Mouse (Mus musculus) Patski (cell line): ENCODE measurements around the gene Ccni. TPM values are rescaled to one million over a fixed set of nuclear protein-coding genes. Genes with fewer than 3 reads are reported as not detected.

Source experiments
- ATAC-seq: fragments of 100-300 bp; one replicate; pipeline ENCODE4 v1.8.0; 2021
- CTCF ChIA-PET: fragments of 350-600 bp; sonication (Branson Sonifier 250); formaldehyde crosslinking; loops from one replicate; lab custom pipeline; 2022; ENCODE audit warnings: inconsistent platforms; lab: Charles Lee
- POLR2A ChIA-PET: fragments of 350-600 bp; sonication (Branson Sonifier 250); formaldehyde crosslinking; loops from one replicate; lab custom pipeline; 2022; ENCODE audit warnings: antibody characterized with exemption, inconsistent platforms; lab: Charles Lee
- DNase-seq: peaks from one replicate; pipeline ENCODE4 v3.0.0-alpha.2; 2011; ENCODE audit warnings: low read depth, low spot score
- H3K27me3 ChIP-seq: fragments of 371-371 bp; one replicate; pipeline ENCODE4 v1.5.1; 2021
- CTCF ChIP-seq: fragments of 100-300 bp; IDR thresholded peaks from one replicate; pipeline ENCODE4 v1.5.1; 2021
- in situ Hi-C: fragments of 300-500 bp; cut with MboI; formaldehyde crosslinking; loops from 3 replicates; pipeline ENCODE4 v1.11.1; 2018; ENCODE audit warnings: low pct_unique_long_range_greater_than_20kb, mixed read lengths
- polyA plus RNA-seq: library from polyadenylated mRNA; unstranded; gene quantifications from one replicate; pipeline ENCODE4 v1.2.3, GENCODE M21; 2021

The Ccni gene
- polyA plus RNA-seq, 1 experiment from 2014 or later = 239 TPM

- ATAC-seq (no peak), DNase-seq (no peak)
- in situ Hi-C loops = no loop called here
- TF ChIP-seq CTCF = no peak
- ChIA-PET POLR2A (no interaction called here), CTCF (no interaction called here)
- no peaks in the 10 kb centered on the region for H3K27me3 ChIP-seq
Observed at GRCm38 (mm10) chr5:93234605-93235004, 28.3 kb upstream of the Ccni start.

DNA sequence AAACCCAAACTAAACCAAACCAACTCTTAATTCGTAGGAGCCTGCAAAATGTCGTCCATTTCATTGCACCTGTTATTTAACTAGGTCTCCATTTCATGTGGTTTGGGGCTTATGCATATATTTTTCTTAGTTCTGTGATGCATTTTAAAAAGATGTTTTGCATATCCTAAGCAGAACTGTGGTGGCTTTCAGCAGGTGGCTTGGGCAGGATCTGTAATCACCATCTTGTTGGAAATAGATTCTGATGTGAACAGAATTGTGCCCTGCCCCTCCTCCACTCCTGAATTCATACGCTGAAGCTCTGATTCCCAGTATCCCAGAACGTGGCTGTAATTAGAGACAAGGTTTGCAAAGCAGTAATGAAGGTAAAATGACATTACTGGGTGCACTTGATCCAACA, 27.8 kb upstream of the Ccni start:
- DNase-seq (no peak), ATAC-seq (no peak)
- ChIA-PET POLR2A (no interaction called here), CTCF (no interaction called here)
- in situ Hi-C loops = no loop called here
- H3K27me3 ChIP-seq = no peaks in the 10 kb centered on the region
- TF ChIP-seq CTCF = no peak

- ChIA-PET CTCF (interaction anchor here (0.9 to 1.2 kb wide), 3 partner anchors 17 to 57 kb away, joined by 3 to 4 read pairs (median 3); no protein-coding TSS in a partner anchor), POLR2A (interaction anchor here (1.2 kb wide), 1 partner anchor 33 kb away, joined by 6 read pairs; no protein-coding TSS in a partner anchor)
- ATAC-seq (no peak), DNase-seq (no peak)
- H3K27me3 ChIP-seq = no peaks in the 10 kb centered on the region
- TF ChIP-seq CTCF = no peak
- in situ Hi-C loops = no loop called here
Observed at GRCm38 (mm10) chr5:93232838-93233237, 26.5 kb upstream of the Ccni start.

- ATAC-seq (no peak), DNase-seq (no peak)
- H3K27me3 ChIP-seq = no peaks in the 10 kb centered on the region
- ChIA-PET POLR2A (interaction anchor here (0.7 kb wide), 1 partner anchor 14 kb away, joined by 3 read pairs; no protein-coding TSS in a partner anchor), CTCF (interaction anchor here (0.9 to 1.6 kb wide), 7 partner anchors 15 to 58 kb away, joined by 3 to 4 read pairs (median 4); no protein-coding TSS in a partner anchor)
- no peak for TF ChIP-seq CTCF
- in situ Hi-C loops = no loop called here
Observed at GRCm38 (mm10) chr5:93231721-93232120, 25.4 kb upstream of the Ccni start.

DNA sequence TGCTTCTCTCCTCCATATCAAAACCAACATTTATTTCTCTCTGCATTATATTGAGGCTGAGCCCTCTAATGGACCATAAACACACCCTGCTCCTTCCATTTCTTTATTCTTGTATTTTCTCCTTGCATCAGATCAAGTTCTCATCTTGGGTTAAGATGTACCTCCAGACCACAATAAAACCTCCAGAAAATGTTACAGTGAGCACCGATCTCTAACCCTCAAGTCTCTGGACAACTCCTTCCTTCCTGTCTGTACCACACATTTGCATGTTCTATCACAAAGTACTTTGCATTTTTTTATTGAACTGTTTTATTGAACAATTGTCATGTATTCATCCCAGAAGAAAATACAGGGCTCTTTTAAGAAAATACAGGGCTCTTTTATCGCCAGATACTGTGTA, 23.2 kb upstream of the Ccni start:
- in situ Hi-C loops = no loop called here
- POLR2A ChIA-PET = no interaction called here
- CTCF ChIA-PET = interaction anchor here (1.5 kb wide), 1 partner anchor 11 kb away, joined by 3 read pairs; no protein-coding TSS in a partner anchor
- ATAC-seq (no peak), DNase-seq (no peak)
- H3K27me3 ChIP-seq = no peaks in the 10 kb centered on the region
- TF ChIP-seq CTCF = no peak

- DNase-seq (no peak), ATAC-seq (no peak)
- CTCF ChIA-PET = interaction anchor here (0.9 to 2.0 kb wide), 6 partner anchors 8 to 37 kb away, joined by 3 to 5 read pairs (median 4); no protein-coding TSS in a partner anchor
- TF ChIP-seq CTCF = no peak
- no peaks in the 10 kb centered on the region for H3K27me3 ChIP-seq
- in situ Hi-C loops = no loop called here
- POLR2A ChIA-PET = no interaction called here
Observed at GRCm38 (mm10) chr5:93227157-93227556, 20.9 kb upstream of the Ccni start.

DNA sequence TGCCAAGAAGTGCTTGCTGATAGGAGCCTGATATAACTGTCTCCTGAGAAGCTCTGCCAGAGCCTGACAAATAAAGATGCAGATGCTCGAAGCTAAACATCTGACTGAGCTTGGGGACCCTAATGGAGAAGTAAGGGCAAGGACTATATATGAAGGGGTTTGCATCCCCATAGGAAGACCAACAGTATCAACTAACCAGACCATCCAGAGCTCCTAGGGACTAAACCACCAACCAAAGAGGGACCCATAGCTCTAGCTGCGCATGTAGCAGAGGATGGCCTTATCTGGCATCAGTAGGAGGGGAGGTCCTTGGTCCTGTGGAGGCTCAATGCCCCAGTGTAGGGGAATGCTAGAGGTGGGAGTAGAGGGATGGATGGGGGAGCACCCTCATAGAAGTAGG, 18.3 kb upstream of the Ccni start:
- CTCF ChIA-PET = interaction anchor here (1.3 to 2.0 kb wide), 4 partner anchors 10 to 40 kb away, joined by 3 to 6 read pairs (median 4); no protein-coding TSS in a partner anchor
- ATAC-seq (no peak), DNase-seq (no peak)
- in situ Hi-C loops = loop anchor here (25.0 kb wide), 1 partner anchor 213 kb away; no protein-coding TSS in a partner anchor
- POLR2A ChIA-PET = no interaction called here
- no peak for TF ChIP-seq CTCF
- no peaks in the 10 kb centered on the region for H3K27me3 ChIP-seq

DNA sequence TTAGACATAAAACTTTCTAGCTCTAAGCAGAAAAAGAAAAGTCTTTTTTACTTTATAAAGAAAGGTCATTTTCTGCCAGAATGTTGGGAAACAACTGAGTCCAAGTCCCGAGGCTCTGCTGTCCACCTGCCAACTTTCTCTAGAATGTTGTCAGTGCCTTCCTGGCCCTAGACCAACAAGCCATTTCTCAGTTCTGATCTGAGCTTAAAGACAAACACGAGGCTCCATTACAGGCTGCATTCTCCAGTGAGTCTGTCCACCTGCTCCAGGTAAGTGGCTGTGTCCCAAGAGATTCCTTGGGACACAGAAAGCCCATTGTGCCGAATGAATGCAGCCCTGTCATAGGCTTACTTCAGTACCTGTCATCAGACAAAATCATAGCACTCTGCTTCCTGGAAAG, 15.4 kb upstream of the Ccni start:
- ChIA-PET POLR2A (interaction anchor here (1.2 kb wide), 1 partner anchor 15 kb away, joined by 4 read pairs; the partner anchor contains the start of genes 2010109A12Rik and Ccni), CTCF (interaction anchor here (0.7 to 1.6 kb wide), 5 partner anchors 10 to 105 kb away, joined by 3 to 8 read pairs (median 4); no protein-coding TSS in a partner anchor)
- TF ChIP-seq CTCF = no peak
- in situ Hi-C loops = loop anchor here (25.0 kb wide), 1 partner anchor 216 kb away; no protein-coding TSS in a partner anchor
- DNase-seq = no peak
- no peaks in the 10 kb centered on the region for H3K27me3 ChIP-seq
- ATAC-seq = peak; percentile 44

DNA sequence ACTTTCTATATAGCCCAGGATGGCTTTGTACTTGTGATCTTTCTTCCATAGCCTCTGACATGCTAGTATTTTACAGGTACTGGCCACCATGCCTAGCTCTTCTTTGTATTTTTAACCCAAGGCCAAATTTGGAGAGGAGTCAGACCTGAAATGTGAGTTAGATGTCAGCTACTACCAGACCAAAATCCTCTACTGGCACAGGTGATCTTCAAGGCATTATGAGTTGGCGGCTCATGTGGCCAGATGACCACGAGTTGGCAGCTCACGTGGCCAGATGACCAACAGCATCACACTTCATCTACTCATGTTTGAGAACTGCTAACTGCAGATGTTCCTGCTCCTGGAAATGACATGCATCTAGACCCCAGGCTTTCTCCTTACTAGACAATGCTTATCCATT, 12.1 kb upstream of the Ccni start:
- in situ Hi-C loops = loop anchor here (25.0 kb wide), 1 partner anchor 219 kb away; no protein-coding TSS in a partner anchor
- DNase-seq (no peak), ATAC-seq (no peak)
- TF ChIP-seq CTCF = no peak
- CTCF ChIA-PET = interaction anchor here (0.7 kb wide), 1 partner anchor 37 kb away, joined by 5 read pairs; no protein-coding TSS in a partner anchor
- no peaks in the 10 kb centered on the region for H3K27me3 ChIP-seq
- POLR2A ChIA-PET = no interaction called here

DNA sequence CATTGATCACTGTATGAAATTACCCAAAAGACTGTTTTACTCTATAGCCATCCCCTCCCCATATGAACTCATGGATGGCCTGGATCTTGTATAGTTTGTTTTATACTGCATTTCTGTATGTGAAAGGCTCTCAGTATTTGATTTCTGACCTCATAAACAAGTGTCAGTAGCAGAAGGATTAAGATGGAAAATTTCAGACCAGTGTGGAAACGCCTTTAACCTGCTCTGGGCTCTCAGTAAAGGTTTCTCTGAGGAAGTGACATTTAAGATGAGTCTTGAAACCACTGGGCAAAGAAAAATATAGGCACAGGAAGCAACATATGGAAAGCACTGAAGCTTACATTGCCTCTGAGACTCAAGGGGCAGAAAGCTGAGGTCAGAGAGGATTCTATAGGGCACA, 1.3 kb upstream of the Ccni start:
- ChIA-PET POLR2A (interaction anchor here (2.2 kb wide), 1 partner anchor 13 kb away, joined by 4 read pairs; no protein-coding TSS in a partner anchor), CTCF (interaction anchor here (1.0 to 2.5 kb wide), 2 partner anchors 9 to 20 kb away, joined by 3 to 7 read pairs; no protein-coding TSS in a partner anchor)
- ATAC-seq = no peak
- H3K27me3 ChIP-seq = no peaks in the 10 kb centered on the region
- no peak for TF ChIP-seq CTCF
- DNase-seq = no peak
- in situ Hi-C loops = loop anchor here (5.0 to 25.0 kb wide), 2 partner anchors 60 to 230 kb away; partner anchors contain the start of gene Ccng2

DNA sequence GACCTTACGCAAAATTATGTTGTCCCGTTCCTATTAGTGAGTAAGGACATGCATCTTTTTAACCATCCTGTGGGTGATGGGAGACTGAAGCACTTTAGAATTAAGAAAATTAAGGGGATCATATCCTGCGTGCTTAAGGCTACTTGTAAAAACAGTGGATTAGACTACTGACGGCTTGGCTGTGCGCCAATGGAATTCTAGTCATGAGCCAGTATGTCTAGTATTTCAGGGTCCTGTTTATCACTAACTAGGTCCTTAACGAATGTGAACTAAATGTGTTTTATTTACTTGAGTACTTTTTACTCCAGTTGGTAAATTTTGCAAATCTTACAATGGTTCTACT, 682 bp upstream of the Ccni start:
- in situ Hi-C loops = loop anchor here (5.0 to 25.0 kb wide), 2 partner anchors 60 to 230 kb away; partner anchors contain the start of gene Ccng2
- ATAC-seq = peak; percentile 16
- ChIA-PET CTCF (interaction anchor here (2.5 kb wide), 1 partner anchor 10 kb away, joined by 7 read pairs; no protein-coding TSS in a partner anchor), POLR2A (interaction anchor here (2.2 kb wide), 1 partner anchor 14 kb away, joined by 4 read pairs; no protein-coding TSS in a partner anchor)
- no peaks in the 10 kb centered on the region for H3K27me3 ChIP-seq
- DNase-seq = no peak
- TF ChIP-seq CTCF = no peak
